Mouse (Mus musculus) thymus, postnatal 0 days (tissue): ENCODE measurements around the gene Gm2a. TPM values are rescaled to one million over a fixed set of nuclear protein-coding genes. Genes with fewer than 3 reads are reported as not detected.

Source experiments
- DNase-seq: peaks from one replicate; pipeline ENCODE4 v3.0.0-alpha.2; 2015; ENCODE audit warnings: low spot score
- polyA plus RNA-seq: library from polyadenylated mRNA; unstranded; fragments of >200 nt; fragmentation: Nextera tagmentation; extraction: Ambion mirVana; gene quantifications from 2 replicates; pipeline ENCODE4 v1.2.1, GENCODE M21; 2015

Gene Gm2a
- polyA plus RNA-seq, 1 experiment from 2014 or later, result 27.4 TPM

DNA sequence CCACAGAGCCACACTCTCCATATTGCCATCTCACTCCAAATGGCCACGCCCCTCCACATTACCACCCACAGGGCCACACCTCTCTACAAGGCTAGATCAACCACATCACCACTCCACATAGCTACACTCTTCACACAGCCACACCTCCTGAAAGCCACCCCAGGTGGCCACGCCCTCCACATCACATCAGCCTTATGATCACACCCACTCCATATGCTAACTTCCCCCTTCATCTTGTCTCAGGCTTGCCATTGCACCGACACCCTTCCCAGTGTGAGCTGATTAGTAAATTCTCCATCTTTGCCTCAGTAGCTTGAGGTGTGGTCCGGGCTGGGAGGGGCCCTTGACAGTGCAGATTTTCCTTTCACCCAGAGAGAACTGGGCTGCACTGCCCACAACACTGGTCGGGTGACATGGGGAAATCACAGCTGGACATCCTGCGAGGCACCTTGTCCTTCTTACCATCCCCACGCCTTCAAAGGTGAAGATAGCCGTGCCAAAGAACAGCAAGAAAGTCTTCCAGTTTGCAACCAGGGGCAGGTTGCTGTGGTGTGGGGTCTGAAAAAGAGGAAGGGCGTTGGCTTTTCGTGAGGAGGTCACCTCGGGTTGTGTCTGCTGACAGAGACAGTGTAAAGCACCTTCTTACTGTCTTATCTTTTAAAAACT, 33.3 kb downstream of the Gm2a start:
- DNase-seq, result peak; percentile 22

DNA sequence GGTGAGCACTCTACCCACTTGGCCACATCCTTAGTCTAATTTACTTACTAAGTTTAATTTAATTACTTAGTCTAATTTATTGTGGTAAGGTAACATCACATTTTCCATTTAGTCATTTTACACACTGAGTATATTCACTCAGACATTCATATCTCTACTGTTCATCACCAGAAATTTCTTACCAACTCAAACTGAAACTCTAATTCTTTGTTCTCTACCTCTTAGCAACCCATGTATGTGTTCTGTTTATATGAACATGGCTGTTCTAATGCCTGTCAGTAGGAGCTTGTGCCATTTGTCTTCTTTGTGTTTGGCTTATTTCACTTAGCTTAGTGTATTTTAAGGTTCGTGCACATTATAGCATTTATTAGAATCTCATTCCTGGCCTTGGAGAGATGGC, 34.0 kb downstream of the Gm2a start:
- DNase-seq, result no peak

DNA sequence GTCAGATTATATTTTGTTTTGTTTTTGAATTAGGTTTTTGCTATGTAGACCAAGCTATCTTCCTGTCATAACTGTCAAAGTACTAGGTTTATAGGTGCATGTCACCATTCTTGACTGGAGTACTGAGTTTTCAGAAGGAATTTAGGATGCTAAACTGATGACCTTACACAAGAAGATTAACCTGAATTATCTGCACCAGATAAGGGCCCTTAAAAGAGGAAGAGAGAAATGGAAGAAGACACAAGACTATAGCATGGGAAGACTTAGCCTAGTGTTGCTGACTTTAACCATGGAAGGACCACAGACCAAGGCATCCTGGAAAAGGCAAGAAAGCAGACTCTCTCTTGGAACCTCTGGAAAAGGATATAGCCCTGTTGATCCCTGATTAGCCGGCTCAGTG, 35.3 kb downstream of the Gm2a start:
- no peak for DNase-seq

DNA sequence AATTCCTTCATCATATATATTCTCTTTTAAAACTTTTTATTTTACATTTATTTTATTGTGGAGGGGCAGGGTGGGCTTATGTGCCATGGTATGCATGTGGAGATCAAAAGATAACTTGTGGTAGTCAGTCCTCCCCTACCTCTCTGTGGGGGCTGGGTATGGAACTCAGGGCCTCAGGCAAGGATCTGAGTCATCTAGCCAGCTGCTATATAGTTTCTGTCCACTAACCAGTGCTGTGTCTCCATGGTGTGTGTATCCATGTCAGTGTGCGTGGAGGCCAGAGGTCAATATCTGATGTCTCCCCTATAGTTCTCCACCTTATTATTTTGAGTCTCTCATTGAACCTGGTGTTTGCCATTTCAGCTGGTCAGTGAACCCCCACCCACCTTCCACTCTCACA, 36.5 kb downstream of the Gm2a start:
- DNase-seq, result no peak

GRCm38 (mm10) chr11:55134871-55135270, 37.0 kb downstream of the Gm2a start:
- no peak for DNase-seq

DNA sequence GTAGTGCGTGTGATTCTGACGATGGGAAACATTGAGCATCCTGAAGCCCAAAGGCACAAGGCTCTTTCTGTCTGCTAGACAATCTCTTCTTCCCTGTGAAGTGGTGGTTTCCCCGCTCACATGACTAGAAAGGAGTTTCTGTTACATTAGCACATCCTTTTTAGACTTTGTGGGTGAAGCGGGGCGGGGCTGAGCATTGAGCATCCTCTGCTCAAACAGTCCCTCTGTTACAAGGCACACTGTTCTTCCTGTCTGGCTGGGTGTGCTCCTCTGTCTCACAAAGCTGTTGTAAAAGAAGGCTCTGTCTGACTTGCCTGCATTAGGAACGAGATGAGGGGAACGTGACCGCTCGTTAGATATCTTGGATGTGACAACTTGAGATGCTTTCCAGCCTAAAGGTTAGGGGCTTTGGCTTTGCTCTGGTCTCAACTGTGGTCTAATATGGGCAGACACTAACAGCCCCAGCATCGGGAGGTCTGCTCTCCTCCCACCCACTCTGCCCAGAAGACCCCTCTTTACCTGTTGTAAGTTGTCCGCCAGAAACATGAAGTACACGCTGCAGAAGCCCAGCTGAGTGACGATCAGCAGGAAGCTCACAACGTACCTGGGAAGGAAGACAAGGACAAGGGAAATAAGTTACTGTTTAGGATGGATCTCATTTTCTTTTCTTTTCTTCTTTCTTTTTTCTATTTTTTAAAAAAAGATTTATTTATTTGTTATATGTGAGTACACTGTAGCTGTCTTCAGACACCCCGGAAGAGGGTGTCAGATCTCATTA, 39.0 kb downstream of the Gm2a start:
- DNase-seq, result peak; percentile 92

GRCm38 (mm10) chr11:55137646-55138045, 39.7 kb downstream of the Gm2a start:
- no peak for DNase-seq

DNA sequence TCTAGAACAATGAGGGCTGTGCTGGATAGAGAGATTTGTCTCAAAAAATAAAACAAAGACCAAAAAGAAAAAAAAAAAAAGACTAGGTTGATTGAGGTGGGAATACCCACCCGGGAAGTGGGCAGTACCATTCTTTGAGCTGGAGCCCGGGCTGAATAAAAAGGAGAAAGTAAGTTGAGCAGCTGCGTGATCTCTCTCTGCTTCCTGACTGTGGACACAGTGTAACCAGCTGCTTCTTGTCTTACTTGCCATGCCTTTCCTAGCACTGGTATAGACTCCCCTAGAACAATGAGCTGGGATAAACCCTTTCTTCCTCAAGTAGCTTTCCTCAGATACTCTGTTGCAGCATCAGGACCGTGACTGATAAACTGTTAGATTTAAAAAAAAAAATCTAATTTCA, 43.6 kb downstream of the Gm2a start:
- no peak for DNase-seq

- no peak for DNase-seq
Observed at GRCm38 (mm10) chr11:55144011-55144410, 46.1 kb downstream of the Gm2a start.

- DNase-seq, result no peak
Observed at GRCm38 (mm10) chr11:55146855-55147254, 48.9 kb downstream of the Gm2a start.

DNA sequence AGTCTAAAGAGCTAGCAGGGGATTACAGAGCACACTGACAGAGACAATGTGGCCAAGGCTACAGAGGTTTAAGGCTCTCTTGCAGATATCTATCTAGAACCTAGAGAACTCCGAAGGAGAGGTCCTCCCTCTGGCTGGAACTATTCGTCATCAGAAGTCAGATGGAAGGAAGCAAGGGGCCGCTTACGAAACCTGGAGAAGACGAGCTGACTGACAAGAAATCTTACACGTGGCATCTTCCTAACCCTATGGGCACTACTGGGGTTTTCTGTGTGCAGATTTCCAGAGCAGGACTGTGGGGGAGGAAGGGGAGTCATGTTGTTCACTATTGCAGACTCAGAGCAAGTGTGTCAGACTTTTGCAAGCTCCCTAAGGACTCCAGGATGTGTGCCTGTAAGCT, 49.5 kb downstream of the Gm2a start:
- no peak for DNase-seq

GRCm38 (mm10) chr11:55148461-55148860, 50.5 kb downstream of the Gm2a start:
- peak; percentile 27 for DNase-seq

GRCm38 (mm10) chr11:55151608-55152007, 53.7 kb downstream of the Gm2a start, which contains the start of gene Slc36a3:
Gene Slc36a3, minus strand, starts transcription at chr11:55151708.
- DNase-seq, result no peak

- DNase-seq, result no peak
Observed at GRCm38 (mm10) chr11:55154398-55155069, 56.6 kb downstream of the Gm2a start.

DNA sequence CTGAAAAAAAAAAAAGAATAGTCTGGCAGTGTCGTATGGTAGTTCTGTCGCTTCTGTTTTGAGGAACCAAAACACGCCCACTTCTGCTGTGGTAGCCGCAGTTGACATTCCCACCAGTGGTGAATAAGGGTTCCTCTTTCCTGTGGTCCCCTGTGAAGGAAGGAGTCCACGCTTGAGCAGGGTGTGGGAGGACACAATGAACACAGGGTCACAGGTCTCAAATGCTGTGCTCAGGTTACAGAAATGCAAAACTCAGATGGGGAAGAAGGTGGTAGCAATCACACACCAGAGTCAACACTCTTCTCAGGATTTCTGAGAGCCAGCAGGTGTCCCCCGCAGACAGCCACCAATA, 57.1 kb downstream of the Gm2a start:
- DNase-seq, result peak; percentile 23

- DNase-seq, result peak; percentile 90
Observed at GRCm38 (mm10) chr11:55158785-55159359, 61.0 kb downstream of the Gm2a start.

Other genes starting within 250 kb of the Gm2a start
- gene Lyrm7, start 237.2 kb upstream of the Gm2a start, polyA plus RNA-seq, result 18.5 and 23.7 TPM in 2 replicates
- 767 and 806 TPM in 2 replicates for gene Hint1, start 231.7 kb upstream of the Gm2a start, polyA plus RNA-seq
- gene Gpx3, start 195.7 kb upstream of the Gm2a start, polyA plus RNA-seq, result 17.0 and 20.4 TPM in 2 replicates
- 40.6 and 40.8 TPM in 2 replicates for gene Tnip1, start 135.2 kb upstream of the Gm2a start, polyA plus RNA-seq
- 131 TPM in 2 replicates for gene Anxa6, start 64.7 kb upstream of the Gm2a start, polyA plus RNA-seq
- gene Ccdc69, start 20.0 kb upstream of the Gm2a start, polyA plus RNA-seq, result 25.4 and 26.8 TPM in 2 replicates
- gene Slc36a3, start 53.6 kb downstream of the Gm2a start, polyA plus RNA-seq, result 0.08 and 0.18 TPM in 2 replicates
- 0.24 and 0.53 TPM in 2 replicates for gene Slc36a2, start 87.0 kb downstream of the Gm2a start, polyA plus RNA-seq
- gene Slc36a1, start 106.2 kb downstream of the Gm2a start, polyA plus RNA-seq, result 4.2 TPM in 2 replicates
- 0.51 and 0.55 TPM in 2 replicates for gene Fat2, start 238.4 kb downstream of the Gm2a start, polyA plus RNA-seq